Mouse (Mus musculus): ENCODE results near the gene Nkx2-2. TPM values are rescaled to one million over a fixed set of nuclear protein-coding genes. Genes with fewer than 3 reads are reported as not detected.

The Nkx2-2 gene
- not detected for total RNA-seq (2023)

GRCm38 (mm10) chr2:147193271-147194255, at the start of gene Nkx2-2:
Gene Nkx2-2, minus strand, starts transcription at chr2:147194243.

Other genes starting within 250 kb of the Nkx2-2 start
- 252 TPM for gene Xrn2, start 181.2 kb downstream of the Nkx2-2 start, total RNA-seq (2023)
- gene Nkx2-4, start 108.8 kb downstream of the Nkx2-2 start, total RNA-seq (2023), result not detected
- not detected for gene Pax1, start 167.7 kb upstream of the Nkx2-2 start, total RNA-seq (2023)

All from CD8-positive naive resting alpha-beta T cell, adult 57 days (primary cell).